In the genomic region with DNA sequence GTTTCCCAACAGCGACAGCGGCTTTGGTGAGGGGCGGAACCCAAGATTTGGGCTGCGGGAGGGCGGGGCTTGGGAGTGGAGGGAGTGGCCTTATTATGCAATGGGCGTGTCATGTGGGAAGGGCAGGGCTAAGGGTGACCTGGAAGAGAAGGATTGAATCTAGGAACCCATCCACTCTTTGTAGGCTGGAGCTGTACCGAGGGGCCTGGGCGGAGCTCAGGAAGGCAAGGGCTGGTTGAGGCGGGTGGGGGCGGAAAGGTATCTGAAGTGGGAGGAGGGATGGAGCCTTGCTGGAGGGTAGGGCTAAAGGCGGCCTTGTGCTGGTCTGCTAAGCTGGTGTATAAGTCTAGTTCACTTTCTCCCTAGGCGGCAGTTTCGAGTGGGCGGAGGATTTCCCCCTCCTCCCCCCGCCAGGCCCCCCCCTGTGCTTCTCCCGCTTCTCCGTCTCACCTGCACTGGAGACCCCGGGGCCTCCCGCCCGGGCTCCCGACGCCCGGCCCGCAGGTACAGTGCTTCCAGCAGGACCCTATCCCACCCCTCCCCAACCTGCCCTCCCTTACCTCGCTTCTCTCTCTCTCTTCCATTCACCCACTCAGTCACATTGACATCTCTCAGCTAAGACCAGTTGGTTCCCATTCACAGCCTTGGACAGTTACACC, we compare ENCODE assay signal across 7 mouse cellular contexts. TPM values are rescaled to one million over a fixed set of nuclear protein-coding genes. Genes with fewer than 3 reads are reported as not detected.
DNase-seq lines count a peak whose midpoint lies in the region; ATAC-seq and TF ChIP-seq lines count a peak whose summit lies in the region.

No protein-coding gene starts in this region.

- peak overlapping the region; percentile 60; the same call in 1 of the 2 replicates for H3K27ac ChIP-seq in ES-E14 (ENCODE audit: insufficient read depth, low read depth, low read length, poor library complexity, severe bottlenecking)
- H3K27ac ChIP-seq in kidney, embryonic 15.5 days, result no peak overlapping the region

- no peaks in the 10 kb centered on the region for H3K9me3 ChIP-seq in ES-E14 (ENCODE audit: control insufficient read depth, insufficient read depth, low read depth, low read length)
- H3K9me3 ChIP-seq in kidney, embryonic 15.5 days (replicated peaks), result no peaks in the 10 kb centered on the region

- in situ Hi-C loops in ES-E14 (cut with MboI; ENCODE audit: low sequenced_read_pairs in 2 of 2, unreplicated experiment in 2 of 2), result loop anchor here in 1 of 2 experiments (10.0 kb wide), 1 partner anchor 66 kb away; no protein-coding TSS in a partner anchor

- peaks cover 19% of the 10 kb centered on the region for H3K27me3 ChIP-seq in C2C12 (ENCODE audit: control insufficient read depth, insufficient read depth, insufficient read length)
- peaks cover 32% of the 10 kb centered on the region for H3K27me3 ChIP-seq in kidney, embryonic 15.5 days
- no peaks in the 10 kb centered on the region for H3K27me3 ChIP-seq in splenic B cell, adult 2 months (ENCODE audit: control insufficient read depth, insufficient read depth, low read length, poor library complexity, severe bottlenecking)

- peak overlapping the region; percentile 6 for H3K4me3 ChIP-seq in C2C12 (ENCODE audit: insufficient read depth, poor library complexity, severe bottlenecking)
- peak overlapping the region; percentile 49 to 54 for H3K4me3 ChIP-seq in ES-E14 (ENCODE audit: insufficient read depth in 1 of 2, low read depth in 1 of 2, low read length in 2 of 2, poor library complexity in 1 of 2, severe bottlenecking in 1 of 2)
- peak overlapping the region; percentile 31 for H3K4me3 ChIP-seq in kidney, embryonic 15.5 days (replicated peaks)

- no peaks in the 10 kb centered on the region for H3K79me3 ChIP-seq in C2C12 (ENCODE audit: low read depth)

- H3K36me3 ChIP-seq in C2C12 (ENCODE audit: control insufficient read depth, insufficient read depth), result no peaks in the 10 kb centered on the region
- H3K36me3 ChIP-seq in ES-E14 (ENCODE audit: control insufficient read depth, insufficient read depth, low read length, poor library complexity, severe bottlenecking), result peaks cover 2% of the 10 kb centered on the region; the same call in 1 of the 2 replicates
- H3K36me3 ChIP-seq in kidney, embryonic 15.5 days, result no peaks in the 10 kb centered on the region
- H3K36me3 ChIP-seq in splenic B cell, adult 2 months (ENCODE audit: control insufficient read depth, insufficient read depth, low read length, poor library complexity, severe bottlenecking), result no peaks in the 10 kb centered on the region

- peak; percentile 88 for DNase-seq in ES-E14 (ENCODE audit: low read depth, low spot score)
- peak; percentile 59 for DNase-seq in lung, postnatal 25 days (ENCODE audit: low spot score)
- peak; percentile 80 for DNase-seq in splenic B cell, adult 2 months (ENCODE audit: low read depth, low spot score)
- DNase-seq in cerebellum, adult 8-10 months, result no peak

- no peak for TF ChIP-seq CTCF in C2C12 (IDR thresholded peaks at IDR 0.05; ENCODE audit: control insufficient read depth, insufficient read depth, insufficient read length)

- 0 out of 2 replicates have a peak, but pooled peaks have one; percentile 23 for ATAC-seq in erythroblast, adult 5-6 weeks (replicated peaks; ENCODE audit: low FRiP score, poor library complexity, severe bottlenecking)
- ATAC-seq in kidney, embryonic 15.5 days (replicated peaks; ENCODE audit: low FRiP score), result peak; percentile 63

- H3K4me1 ChIP-seq in ES-E14 (ENCODE audit: control insufficient read depth in 2 of 2, insufficient read depth in 2 of 2, low read length in 2 of 2, poor library complexity in 1 of 2), result peaks cover 6 to 23% of the 10 kb centered on the region in 2 experiments; a peak in 2 of 4 replicates
- peaks cover 34% of the 10 kb centered on the region for H3K4me1 ChIP-seq in kidney, embryonic 15.5 days

- 10% methylated on average over 23 of the region's 25 CpGs for WGBS in kidney, embryonic 15.5 days

- peak overlapping the region; percentile 58 for H3K4me2 ChIP-seq in kidney, embryonic 15.5 days

- H3ac ChIP-seq in C2C12 (ENCODE audit: control insufficient read depth, insufficient read length, low read depth), result peak overlapping the region; percentile 45

- peak overlapping the region; percentile 23; the same call in 1 of the 2 replicates for H3K9ac ChIP-seq in ES-E14 (ENCODE audit: insufficient read depth, low read depth, low read length, poor library complexity, severe bottlenecking)
- H3K9ac ChIP-seq in kidney, embryonic 15.5 days, result no peak overlapping the region

- H3K79me2 ChIP-seq in C2C12 (ENCODE audit: control insufficient read depth, insufficient read depth), result no peaks in the 10 kb centered on the region

TF ChIP-seq in C2C12, 6 proteins besides CTCF, POLR2A, EP300 and RAD21:
- TF ChIP-seq MAX (IDR thresholded peaks at IDR 0.05), result no peak
- TF ChIP-seq CEBPB (IDR thresholded peaks at IDR 0.05; ENCODE audit: low read depth), result peak; percentile 63
- TF ChIP-seq FOSL1 (IDR thresholded peaks at IDR 0.05; ENCODE audit: insufficient read depth, low read length, poor library complexity, severe bottlenecking), result no peak
- TF ChIP-seq MYOD1 (IDR thresholded peaks at IDR 0.05; ENCODE audit: control insufficient read depth, insufficient read length, low read depth), result no peak
- TF ChIP-seq MYOG (IDR thresholded peaks at IDR 0.05; ENCODE audit: control insufficient read depth, extremely low read depth, insufficient read length), result no peak
- TF ChIP-seq USF1 (IDR thresholded peaks at IDR 0.05; ENCODE audit: low read depth), result no peak

TF ChIP-seq in ES-E14, 5 proteins besides CTCF, POLR2A, EP300 and RAD21:
- no peak for TF ChIP-seq ZC3H11A (IDR thresholded peaks at IDR 0.05; ENCODE audit: borderline replicate concordance, low read depth, low read length)
- no peak for TF ChIP-seq MAFK (IDR thresholded peaks at IDR 0.05; ENCODE audit: insufficient read depth, low read depth, low read length)
- TF ChIP-seq CHD2 (IDR thresholded peaks at IDR 0.05; ENCODE audit: low read depth, low read length), result no peak
- no peak for TF ChIP-seq ZNF384 (IDR thresholded peaks at IDR 0.05; ENCODE audit: low read depth, low read length)
- TF ChIP-seq HCFC1 (IDR thresholded peaks at IDR 0.05; ENCODE audit: borderline replicate concordance, insufficient read depth, low read length), result no peak

RNA-seq across cellular contexts. Expression of a gene that starts 13.7 kb away (rescaled TPM):
- polyA plus RNA-seq in C2C12 (2012; fragmentation: generic; extraction: Trizol), result 175 TPM
- 96.2 and 113 TPM in 2 replicates for total RNA-seq in ES-E14 (2012; rRNA removed)
- total RNA-seq in erythroblast, adult 5-6 weeks (2015; ENCODE audit: low replicate concordance), result 10.6 and 10.7 TPM in 2 replicates
- total RNA-seq in erythroblast, adult 5-6 weeks (2017; ENCODE audit: low replicate concordance), result 11.6 and 14.5 TPM in 2 replicates
- 130 and 132 TPM in 2 replicates for polyA plus RNA-seq in kidney, embryonic 15.5 days (2015; fragmentation: Nextera tagmentation; extraction: Ambion mirVana)

RNA-seq across cellular contexts. Expression of a gene that starts 16.2 kb away (rescaled TPM):
- polyA plus RNA-seq in C2C12 (2012; fragmentation: generic; extraction: Trizol), result 0.13 TPM
- total RNA-seq in ES-E14 (2012; rRNA removed), result 1.6 and 2.1 TPM in 2 replicates
- not detected in 2 replicates for total RNA-seq in erythroblast, adult 5-6 weeks (2015; ENCODE audit: low replicate concordance)
- not detected in 2 replicates for total RNA-seq in erythroblast, adult 5-6 weeks (2017; ENCODE audit: low replicate concordance)
- polyA plus RNA-seq in kidney, embryonic 15.5 days (2015; fragmentation: Nextera tagmentation; extraction: Ambion mirVana), result 2.8 and 3.2 TPM in 2 replicates

RNA-seq across cellular contexts. Expression of a gene that starts 17.1 kb away (rescaled TPM):
- polyA plus RNA-seq in C2C12 (2012; fragmentation: generic; extraction: Trizol), result 0.27 TPM
- 7.2 and 9.5 TPM in 2 replicates for total RNA-seq in ES-E14 (2012; rRNA removed)
- not detected in 2 replicates for total RNA-seq in erythroblast, adult 5-6 weeks (2015; ENCODE audit: low replicate concordance)
- total RNA-seq in erythroblast, adult 5-6 weeks (2017; ENCODE audit: low replicate concordance), result not detected in 2 replicates
- polyA plus RNA-seq in kidney, embryonic 15.5 days (2015; fragmentation: Nextera tagmentation; extraction: Ambion mirVana), result 2.5 and 3.1 TPM in 2 replicates

RNA-seq across cellular contexts. Expression of a gene that starts 23.9 kb away (rescaled TPM):
- polyA plus RNA-seq in C2C12 (2012; fragmentation: generic; extraction: Trizol), result 0.22 TPM
- total RNA-seq in ES-E14 (2012; rRNA removed), result 1.6 and 2.6 TPM in 2 replicates
- total RNA-seq in erythroblast, adult 5-6 weeks (2015; ENCODE audit: low replicate concordance), result 0.38 TPM in 1 of 2 replicates, not detected in the other
- 0.09 TPM in 1 of 2 replicates, not detected in the other for total RNA-seq in erythroblast, adult 5-6 weeks (2017; ENCODE audit: low replicate concordance)
- 1.4 and 1.6 TPM in 2 replicates for polyA plus RNA-seq in kidney, embryonic 15.5 days (2015; fragmentation: Nextera tagmentation; extraction: Ambion mirVana)

RNA-seq across cellular contexts. Expression of a gene that starts 30.1 kb away (rescaled TPM):
- 110 TPM for polyA plus RNA-seq in C2C12 (2012; fragmentation: generic; extraction: Trizol)
- 93.4 and 107 TPM in 2 replicates for total RNA-seq in ES-E14 (2012; rRNA removed)
- total RNA-seq in erythroblast, adult 5-6 weeks (2015; ENCODE audit: low replicate concordance), result 1.5 and 2.3 TPM in 2 replicates
- total RNA-seq in erythroblast, adult 5-6 weeks (2017; ENCODE audit: low replicate concordance), result 0.43 and 3.1 TPM in 2 replicates
- 82.5 and 86.3 TPM in 2 replicates for polyA plus RNA-seq in kidney, embryonic 15.5 days (2015; fragmentation: Nextera tagmentation; extraction: Ambion mirVana)
